22 mouse cellular contexts compared by ENCODE assay signal in genomic region chr13:113267204-113267603, GRCm38 (mm10). TPM values are rescaled to one million over a fixed set of nuclear protein-coding genes. Genes with fewer than 3 reads are reported as not detected.
DNase-seq lines count a peak whose midpoint lies in the region; ATAC-seq and TF ChIP-seq lines count a peak whose summit lies in the region.
"Had no signal": no experiment of that assay in that cellular context is flagged by ENCODE, and none has a peak within 500 bp of the region (broad histone marks: within the 10 kb centered on the region; RNA-seq: fewer than 3 reads in every experiment).

No protein-coding gene starts in this region.

- H3K36me3 ChIP-seq in lung, postnatal 0 days (ENCODE audit: insufficient read depth, low read length): no peaks in the 10 kb centered on the region
- H3K36me3 ChIP-seq: embryonic facial prominence, embryonic 12.5 days; forebrain, embryonic 15.5 days; heart, embryonic 12.5 days; hindbrain, embryonic 12.5 days had no signal

- H3K4me1 ChIP-seq in lung, postnatal 0 days (ENCODE audit: insufficient read depth, low read depth, low read length): no peaks in the 10 kb centered on the region
- H3K4me1 ChIP-seq: embryonic facial prominence, embryonic 12.5 days; hindbrain, embryonic 12.5 days had no signal

- H3K9ac ChIP-seq in lung, postnatal 0 days (replicated peaks; ENCODE audit: low read depth): no peak overlapping the region
- H3K9ac ChIP-seq: embryonic facial prominence, embryonic 12.5 days; forebrain, embryonic 15.5 days; heart, embryonic 12.5 days; hindbrain, embryonic 12.5 days had no signal

- H3K4me3 ChIP-seq in lung, postnatal 0 days (ENCODE audit: low read depth, low read length): no peak overlapping the region
- H3K4me3 ChIP-seq: embryonic facial prominence, embryonic 12.5 days; forebrain, embryonic 15.5 days; heart, embryonic 12.5 days; hindbrain, embryonic 12.5 days had no signal

- 79% methylated on average over 3 of the region's 3 CpGs for WGBS in lung, postnatal 0 days

- H3K4me2 ChIP-seq in lung, postnatal 0 days (replicated peaks; ENCODE audit: low read depth, low read length): no peak overlapping the region
- H3K4me2 ChIP-seq: embryonic facial prominence, embryonic 12.5 days; forebrain, embryonic 15.5 days; hindbrain, embryonic 12.5 days had no signal

- no peak overlapping the region for H3K27ac ChIP-seq in lung, postnatal 0 days (ENCODE audit: low read length)
- H3K27ac ChIP-seq: embryonic facial prominence, embryonic 12.5 days; forebrain, embryonic 15.5 days; hindbrain, embryonic 12.5 days had no signal

- TF ChIP-seq CTCF in lung, postnatal 0 days (IDR thresholded peaks at IDR 0.05): no peak

- no peak for ATAC-seq in lung, postnatal 0 days
- peak; percentile 87 to 94 for ATAC-seq in hematopoietic stem cell, adult 5-6 weeks (replicated peaks in 1 of 2; ENCODE audit: insufficient read depth in 1 of 2, low FRiP score in 2 of 2, low TSS enrichment in 1 of 2, low read depth in 1 of 2, poor library complexity in 2 of 2, severe bottlenecking in 2 of 2)
- peak; percentile 72 for ATAC-seq in neutrophil, adult 5-6 weeks (ENCODE audit: extremely low read depth, insufficient number of reproducible peaks, low FRiP score, poor library complexity, severe bottlenecking)

- no peak for TF ChIP-seq EP300 in lung, postnatal 0 days (IDR thresholded peaks at IDR 0.05)

- DNase-seq in lung, postnatal 0 days (ENCODE audit: low spot score): peak; percentile 24
- no peak for DNase-seq in lung, postnatal 4 days
- DNase-seq in A20 (ENCODE audit: low read depth, low spot score): peak; percentile 4
- no peak for DNase-seq in thymus, postnatal 36 days
- DNase-seq in ovary, postnatal 36 days (ENCODE audit: low spot score): no peak

- H3K27me3 ChIP-seq in lung, postnatal 0 days (replicated peaks; ENCODE audit: insufficient read depth, low read length): no peaks in the 10 kb centered on the region
- H3K27me3 ChIP-seq: embryonic facial prominence, embryonic 12.5 days; forebrain, embryonic 15.5 days; heart, embryonic 12.5 days; hindbrain, embryonic 12.5 days had no signal

- no peaks in the 10 kb centered on the region for H3K9me3 ChIP-seq in lung, postnatal 0 days (ENCODE audit: low read length)
- H3K9me3 ChIP-seq: embryonic facial prominence, embryonic 12.5 days; forebrain, embryonic 15.5 days; heart, embryonic 12.5 days; hindbrain, embryonic 12.5 days had no signal

RNA-seq across cellular contexts. Expression of gene BC067074, which starts 25.8 kb away (rescaled TPM):
- polyA plus RNA-seq in lung, postnatal 0 days (2015; fragmentation: Nextera tagmentation; extraction: Ambion mirVana): 3.3 and 4.2 TPM in 2 replicates
- 0.40 and 0.69 TPM in 2 replicates for total RNA-seq in hematopoietic stem cell, adult 5-6 weeks (2017)
- total RNA-seq in neutrophil, adult 5-6 weeks (2017): not detected in 2 replicates
- total RNA-seq: MEL had no signal
- polyA plus RNA-seq: inflammation-experienced regulatory T-cells, adult 6 months had no signal

RNA-seq across cellular contexts. Expression of gene Gzmk, which starts 41.5 kb away (rescaled TPM):
- polyA plus RNA-seq in lung, postnatal 0 days (2015; fragmentation: Nextera tagmentation; extraction: Ambion mirVana): not detected in 2 replicates
- not detected in 2 replicates for total RNA-seq in hematopoietic stem cell, adult 5-6 weeks (2017)
- total RNA-seq in neutrophil, adult 5-6 weeks (2017): 0.58 TPM in 1 of 2 replicates, not detected in the other
- total RNA-seq: adrenal gland, postnatal 10 days; adrenal gland, postnatal 4 days; gastrocnemius, postnatal 10 days; gastrocnemius, postnatal 4 days; heart, adult 8-10 months; heart, postnatal 36 days; MEL had no signal
- polyA plus RNA-seq: embryonic facial prominence, embryonic 12.5 days; forebrain, embryonic 11.5 days; heart, embryonic 12.5 days; heart, embryonic 16.5 days; hindbrain, embryonic 12.5 days; hindbrain, embryonic 16.5 days had no signal

RNA-seq across cellular contexts. Expression of gene Esm1, which starts 57.7 kb away (rescaled TPM):
- 4.8 and 5.3 TPM in 2 replicates for polyA plus RNA-seq in lung, postnatal 0 days (2015; fragmentation: Nextera tagmentation; extraction: Ambion mirVana)
- total RNA-seq in hematopoietic stem cell, adult 5-6 weeks (2017): 0.10 and 1.2 TPM in 2 replicates
- total RNA-seq in neutrophil, adult 5-6 weeks (2017): 0.23 TPM in 1 of 2 replicates, not detected in the other
- total RNA-seq: MEL had no signal

Comparison
In these comparisons a context has a peak if more than half of its experiments do, and no peak if none do; other contexts are left out.
1. DNase-seq: peak in lung, postnatal 0 days (single experiment) and A20 (single experiment); none in lung, postnatal 4 days (0 of 2), thymus, postnatal 36 days (0 of 2) and ovary, postnatal 36 days (single experiment).